Mouse (Mus musculus): ENCODE measurements around the gene Icam5.
A peak's percentile ranks its signal among the peaks of the same experiment; 100 is the strongest.

Icam5 gene

GRCm38 (mm10) chr9:21014691-21015570, 16.9 kb upstream of the Icam5 start:
- ATAC-seq (ENCODE audit: low TSS enrichment) = 0 out of 2 replicates have a peak, but pooled peaks have one; percentile 25

DNA sequence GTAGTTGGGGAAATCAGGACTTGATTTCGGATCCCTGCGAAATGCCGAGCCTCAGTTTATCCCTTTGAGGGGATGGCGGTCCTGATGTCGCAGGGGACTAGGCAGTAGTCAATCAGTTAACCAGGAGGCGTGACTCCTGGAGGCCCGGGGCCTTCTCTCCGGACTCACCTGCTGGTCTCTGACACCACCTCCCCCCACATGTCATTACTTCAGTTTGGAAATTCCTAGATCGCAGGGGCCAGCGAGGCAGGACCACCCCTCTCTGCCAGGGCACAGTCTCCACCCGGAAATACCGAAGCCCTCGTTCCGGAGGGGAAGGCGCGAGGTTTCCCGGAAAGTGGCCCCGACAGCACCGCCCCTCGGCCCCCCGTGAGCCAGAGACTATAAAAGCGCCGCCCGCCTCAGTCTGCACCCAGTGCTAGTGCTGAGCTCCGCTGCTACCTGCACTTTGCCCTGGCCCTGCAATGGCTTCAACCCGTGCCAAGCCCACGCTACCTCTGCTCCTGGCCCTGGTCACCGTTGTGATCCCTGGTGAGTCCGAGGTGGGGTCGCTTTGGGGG, 16.2 kb upstream of the Icam5 start, which contains the start of gene Icam1:
Icam1 (plus strand) TSS at position 415 of the 560 bp plus-strand sequence.
- ATAC-seq (ENCODE audit: low TSS enrichment) = no peak

GRCm38 (mm10) chr9:21016331-21017176, 15.3 kb upstream of the Icam5 start:
- ATAC-seq (ENCODE audit: low TSS enrichment) = no peak

DNA sequence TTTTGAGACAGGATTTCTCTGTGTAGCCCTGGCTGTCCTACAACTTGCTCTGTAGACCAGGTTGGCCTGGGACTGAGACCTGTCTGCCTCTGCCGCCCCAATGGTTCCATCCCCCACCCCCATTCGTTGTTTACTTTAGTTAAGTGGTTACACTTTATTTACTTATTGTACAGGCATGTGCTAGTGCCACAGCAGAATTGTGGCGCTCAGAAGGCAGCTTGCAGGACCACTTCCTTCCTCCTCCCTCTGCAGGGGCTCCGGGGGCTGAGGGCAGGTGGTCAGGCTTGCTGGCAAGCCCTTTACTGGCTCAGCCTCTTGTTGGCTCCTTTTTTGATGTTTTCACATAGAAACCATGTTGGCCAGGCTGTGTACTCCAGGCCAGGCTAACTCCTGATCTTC, 14.7 kb upstream of the Icam5 start:
- ATAC-seq (ENCODE audit: low TSS enrichment) = no peak

DNA sequence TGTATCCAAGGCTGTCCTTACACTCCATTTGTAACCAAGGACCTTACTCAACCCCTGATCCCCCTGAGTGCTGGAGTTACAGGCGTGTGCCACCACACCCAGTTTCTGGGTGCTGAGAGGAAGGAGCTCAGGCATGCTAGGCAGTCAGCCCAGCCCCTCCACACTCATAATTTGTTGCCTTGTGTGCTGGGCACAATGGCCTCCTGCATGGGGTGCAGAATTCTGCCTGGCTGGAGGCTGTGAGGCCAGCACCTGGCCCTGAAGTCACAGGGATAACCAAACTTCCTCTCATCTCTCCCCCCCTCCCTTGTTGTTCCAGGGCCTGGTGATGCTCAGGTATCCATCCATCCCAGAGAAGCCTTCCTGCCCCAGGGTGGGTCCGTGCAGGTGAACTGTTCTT, 13.3 kb upstream of the Icam5 start:
- ATAC-seq (ENCODE audit: low TSS enrichment) = no peak

DNA sequence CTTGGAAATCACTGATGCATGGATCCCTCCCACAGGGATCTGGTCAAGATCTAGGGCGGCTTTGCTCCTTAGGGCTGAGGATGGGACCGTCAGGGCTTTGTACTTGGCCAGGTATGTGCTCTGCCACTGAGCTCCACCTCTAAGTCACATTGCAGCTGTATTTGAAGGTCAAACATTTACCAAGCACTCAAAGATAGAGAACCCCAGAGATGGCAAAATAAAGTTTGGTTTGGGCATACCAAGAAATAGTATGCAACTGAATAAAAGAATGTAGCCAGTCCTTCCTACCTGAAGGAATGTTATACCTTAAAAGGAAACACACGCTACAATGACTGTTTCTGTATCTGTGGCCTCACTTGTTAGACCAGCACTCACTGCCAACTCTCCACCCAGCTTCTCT, 10.5 kb upstream of the Icam5 start:
- ATAC-seq (ENCODE audit: low TSS enrichment) = no peak

DNA sequence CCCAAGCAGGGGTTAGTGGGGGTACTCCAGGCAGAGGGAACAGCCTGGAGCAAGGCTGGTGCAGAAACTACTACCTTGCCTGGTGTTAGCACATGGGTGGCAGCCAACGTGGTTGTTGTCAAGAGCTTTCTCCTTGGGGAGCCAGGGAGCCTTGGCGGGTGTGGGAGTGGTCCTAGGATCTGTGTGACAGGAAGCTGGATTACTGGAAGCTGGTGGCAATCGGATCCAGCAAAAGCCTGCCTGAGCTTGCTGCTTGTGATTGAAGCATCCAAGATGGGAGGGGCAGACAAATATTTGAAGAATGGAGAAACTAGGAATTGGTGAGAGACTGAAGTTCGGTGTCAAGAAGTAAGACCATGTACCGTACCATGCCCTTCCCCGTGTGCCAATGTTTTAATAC, 9.6 kb upstream of the Icam5 start:
- ATAC-seq (ENCODE audit: low TSS enrichment) = no peak

- ATAC-seq (ENCODE audit: low TSS enrichment) = no peak
Measured at GRCm38 (mm10) chr9:21022726-21023125, 9.1 kb upstream of the Icam5 start.

DNA sequence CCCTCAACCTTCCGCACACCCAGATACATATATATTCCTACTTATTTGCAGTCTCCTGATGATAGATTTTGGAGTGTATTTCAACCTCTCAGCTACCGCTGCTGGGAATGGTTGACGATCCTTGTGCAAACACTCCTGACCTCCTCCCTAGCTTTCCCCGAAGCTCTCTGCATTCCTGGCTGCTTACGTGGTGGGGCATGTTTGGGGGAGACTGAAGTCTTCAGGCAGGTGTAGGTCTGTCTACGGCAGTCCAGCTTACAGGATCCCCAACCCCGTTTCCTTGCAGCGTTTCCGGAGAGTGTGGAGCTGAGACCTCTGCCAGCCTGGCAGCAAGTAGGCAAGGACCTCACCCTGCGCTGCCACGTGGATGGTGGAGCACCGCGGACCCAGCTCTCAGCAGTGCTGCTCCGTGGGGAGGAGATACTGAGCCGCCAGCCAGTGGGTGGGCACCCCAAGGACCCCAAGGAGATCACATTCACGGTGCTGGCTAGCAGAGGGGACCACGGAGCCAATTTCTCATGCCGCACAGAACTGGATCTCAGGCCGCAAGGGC, 6.5 kb upstream of the Icam5 start:
- no peak for ATAC-seq (ENCODE audit: low TSS enrichment)

- no peak for ATAC-seq (ENCODE audit: low TSS enrichment)
Measured at GRCm38 (mm10) chr9:21026849-21027248, 5.0 kb upstream of the Icam5 start.

GRCm38 (mm10) chr9:21027774-21028290, 4.0 kb upstream of the Icam5 start:
- no peak for ATAC-seq (ENCODE audit: low TSS enrichment)

DNA sequence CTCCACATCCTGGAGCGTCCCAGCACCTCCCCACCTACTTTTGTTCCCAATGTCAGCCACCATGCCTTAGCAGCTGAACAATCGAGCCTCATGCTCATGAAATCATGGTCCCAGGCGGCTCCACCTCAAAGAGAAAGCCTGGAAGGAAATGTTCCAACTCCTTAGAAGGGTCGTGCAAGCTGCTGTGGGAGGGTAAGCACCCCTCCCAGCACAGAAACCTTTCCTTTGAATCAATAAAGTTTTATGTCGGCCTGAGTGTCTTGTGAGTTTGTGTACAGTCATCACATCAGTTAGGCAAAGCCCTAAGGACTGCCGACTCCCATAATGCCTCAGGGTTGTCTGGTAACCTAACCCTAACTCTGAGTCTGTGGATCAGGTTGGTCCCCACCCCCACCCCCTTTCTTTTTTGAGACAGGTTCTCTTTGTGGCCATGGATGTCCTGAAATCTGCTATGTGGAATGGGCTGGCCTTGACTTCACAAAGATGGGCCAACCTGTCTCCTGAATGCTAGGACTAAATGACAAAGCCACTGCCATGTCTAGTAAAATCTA, 3.2 kb upstream of the Icam5 start:
- no peak for ATAC-seq (ENCODE audit: low TSS enrichment)

DNA sequence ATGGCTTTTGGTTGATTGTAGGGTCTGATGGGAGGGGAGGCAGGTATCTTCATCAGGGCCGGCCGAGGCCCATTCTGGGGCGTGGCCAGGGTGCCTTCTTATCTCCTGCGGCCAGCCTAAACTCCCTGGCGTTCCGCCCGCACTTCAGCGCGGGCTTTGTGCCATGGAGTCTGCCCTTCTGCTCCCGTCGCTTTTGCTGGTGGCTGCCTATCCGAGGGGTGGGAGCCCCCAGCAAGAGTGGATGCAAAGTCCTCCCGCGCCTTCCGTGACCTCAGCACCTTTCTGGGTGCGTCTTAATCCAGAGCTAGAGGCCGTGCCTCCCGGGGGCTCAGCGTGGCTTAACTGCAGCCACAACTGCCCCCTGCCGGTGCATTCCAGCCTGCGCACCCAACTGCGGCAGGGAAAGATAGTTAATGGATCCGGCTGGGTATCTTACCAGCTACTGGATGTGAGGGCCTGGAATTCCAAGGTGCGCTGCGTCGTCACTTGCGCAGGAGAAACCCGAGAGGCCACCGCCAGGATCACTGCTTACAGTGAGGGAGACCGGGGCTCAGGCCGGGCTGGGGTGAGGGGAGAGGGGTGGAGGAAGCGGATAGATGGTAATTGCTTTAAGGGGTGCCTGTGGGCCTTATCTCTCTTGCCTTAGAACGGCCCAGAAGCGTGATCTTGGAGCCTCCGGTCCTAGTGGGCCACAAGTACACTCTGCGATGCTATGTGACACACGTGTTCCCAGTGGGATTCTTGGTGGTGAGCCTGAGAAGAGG, 2.4 kb upstream of the Icam5 start, which contains the start of gene Icam4:
Icam4 (plus strand) TSS at position 83 of the 764 bp plus-strand sequence.
- ATAC-seq (ENCODE audit: low TSS enrichment) = no peak

DNA sequence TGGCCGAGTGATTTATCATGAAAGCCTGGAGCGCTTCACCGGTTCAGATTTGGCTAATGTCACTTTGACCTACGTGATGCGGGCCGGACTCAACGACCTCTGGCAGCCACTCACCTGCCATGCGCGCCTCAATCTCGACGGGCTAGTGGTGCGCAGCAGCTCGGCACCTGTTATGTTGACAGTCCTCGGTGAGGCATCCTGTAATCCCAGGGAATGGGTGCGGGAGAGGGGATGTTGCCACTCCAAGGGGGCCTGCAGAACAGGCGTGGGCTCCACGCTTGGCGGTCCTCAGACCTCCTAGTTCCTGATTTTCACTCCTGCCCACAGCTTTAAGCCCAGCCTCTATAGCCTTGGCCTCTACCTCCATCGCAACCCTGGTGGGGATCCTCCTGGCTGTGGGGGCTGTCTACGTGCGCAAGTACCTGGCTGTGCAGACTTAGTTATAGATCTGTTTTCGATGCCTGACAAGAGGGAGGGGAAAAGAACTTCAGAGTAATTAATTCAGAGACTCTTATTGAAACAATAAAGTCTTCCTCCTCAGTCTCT, 1.7 kb upstream of the Icam5 start:
- no peak for ATAC-seq (ENCODE audit: low TSS enrichment)

- ATAC-seq (ENCODE audit: low TSS enrichment) = peak; percentile 57
Measured at GRCm38 (mm10) chr9:21030781-21031250, 1.1 kb upstream of the Icam5 start.

DNA sequence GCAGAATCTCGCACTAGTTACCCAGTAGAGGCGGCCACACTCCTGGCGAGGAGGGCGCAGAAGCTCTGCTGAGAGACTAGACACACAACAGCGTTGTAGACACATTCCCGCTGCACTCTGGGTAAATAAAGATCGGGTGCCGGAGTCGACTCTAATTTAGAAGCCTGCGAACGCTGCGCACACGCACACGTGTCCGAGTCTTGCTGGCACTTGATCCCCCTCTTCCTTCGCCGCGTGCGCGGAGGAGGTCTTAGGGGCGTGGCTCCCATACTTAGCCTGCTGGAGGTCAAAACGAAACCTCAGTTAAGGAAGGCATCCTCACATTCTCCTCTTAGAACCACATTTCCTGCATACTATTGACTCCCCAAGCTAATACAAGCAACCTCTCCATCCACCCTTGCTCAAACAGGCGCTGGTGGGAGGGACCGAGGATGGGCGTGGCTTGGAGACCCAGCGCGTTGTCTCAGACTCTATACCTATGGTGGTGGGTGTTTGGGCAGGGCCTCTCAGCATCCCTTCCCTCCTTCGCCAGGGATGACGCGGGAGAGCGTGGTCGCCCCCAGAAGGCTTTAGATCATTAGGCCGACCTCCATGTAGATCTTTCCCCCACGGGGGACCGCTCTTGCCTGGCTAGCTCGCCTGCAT, 500 bp upstream of the Icam5 start:
- ATAC-seq (ENCODE audit: low TSS enrichment) = peak; percentile 54

DNA sequence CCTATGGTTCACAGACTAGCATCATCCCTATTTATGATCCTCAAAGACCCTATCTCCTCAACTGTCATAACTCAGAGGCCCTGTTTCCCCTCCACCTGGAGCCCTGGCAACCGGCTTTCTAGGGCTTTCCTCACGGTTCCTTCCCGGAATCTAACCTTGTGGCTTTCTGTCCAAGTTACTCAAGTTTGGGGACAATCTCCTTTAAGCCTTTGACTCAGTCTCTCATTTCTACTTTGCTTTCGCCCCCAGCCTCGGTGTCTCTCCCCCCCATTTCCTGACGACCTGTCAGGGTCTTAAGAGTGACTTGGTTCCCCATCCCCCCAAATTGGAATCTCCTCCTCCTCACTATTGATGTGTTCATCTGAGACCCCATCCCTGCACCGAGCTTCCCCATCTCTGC, 618 bp downstream of the Icam5 start:
- ATAC-seq (ENCODE audit: low TSS enrichment) = no peak

- no peak for ATAC-seq (ENCODE audit: low TSS enrichment)
Measured at GRCm38 (mm10) chr9:21033136-21033535, 1.3 kb downstream of the Icam5 start.

GRCm38 (mm10) chr9:21034481-21035085, 2.7 kb downstream of the Icam5 start:
- ATAC-seq (ENCODE audit: low TSS enrichment) = no peak
